Mouse (Mus musculus) cerebellum, adult 2 months (tissue): Measurements from ENCODE around the gene Fam241a.

ENCODE experiments used
- CTCF ChIP-seq: fragments of 200-500 bp; IDR thresholded peaks from 2 replicates; pipeline ENCODE4 v1.5.1; 2011; ENCODE audit warnings: low read depth, mild to moderate bottlenecking, control low read depth, low read length, moderate library complexity, borderline replicate concordance; ENCODE audit not compliant: insufficient read depth
- POLR2A ChIP-seq: fragments of 200-500 bp; IDR thresholded peaks from 2 replicates; pipeline ENCODE4 v1.6.1; 2011; ENCODE audit warnings: low read length, control low read depth, borderline replicate concordance; ENCODE audit not compliant: insufficient read depth

- TF ChIP-seq POLR2A, result no peak
- no peak for TF ChIP-seq CTCF
These were observed 20.6 kb downstream of the Fam241a start for GRCm38 (mm10) chr3:127875509-127875908.
